Mouse (Mus musculus) brain, embryonic 14.5 days (tissue): ENCODE measurements at regions not wholly inside any gene's neighbourhood (a gene's known extent, or its start where the extent isn't known, plus 50 kb on each side); places are given as distances from the start of the nearest gene placed in this dataset.

Source experiments
- DNase-seq: peaks from one replicate; pipeline ENCODE4 v3.0.0-alpha.2; 2011; ENCODE audit warnings: low read depth
- CTCF ChIP-seq: fragments of 200-500 bp; IDR thresholded peaks from 2 replicates; pipeline ENCODE4 v1.5.1; 2012; ENCODE audit warnings: inconsistent platforms, mild to moderate bottlenecking, moderate library complexity, borderline replicate concordance; ENCODE audit not compliant: insufficient read depth, insufficient read length; ENCODE audit errors: extremely low read depth
- POLR2A ChIP-seq: fragments of 200-500 bp; IDR thresholded peaks from 2 replicates; pipeline ENCODE4 v1.6.1; 2012; ENCODE audit warnings: mild to moderate bottlenecking, inconsistent platforms, borderline replicate concordance; ENCODE audit not compliant: poor library complexity, insufficient read depth, insufficient read length, severe bottlenecking; ENCODE audit errors: extremely low read depth

DNA sequence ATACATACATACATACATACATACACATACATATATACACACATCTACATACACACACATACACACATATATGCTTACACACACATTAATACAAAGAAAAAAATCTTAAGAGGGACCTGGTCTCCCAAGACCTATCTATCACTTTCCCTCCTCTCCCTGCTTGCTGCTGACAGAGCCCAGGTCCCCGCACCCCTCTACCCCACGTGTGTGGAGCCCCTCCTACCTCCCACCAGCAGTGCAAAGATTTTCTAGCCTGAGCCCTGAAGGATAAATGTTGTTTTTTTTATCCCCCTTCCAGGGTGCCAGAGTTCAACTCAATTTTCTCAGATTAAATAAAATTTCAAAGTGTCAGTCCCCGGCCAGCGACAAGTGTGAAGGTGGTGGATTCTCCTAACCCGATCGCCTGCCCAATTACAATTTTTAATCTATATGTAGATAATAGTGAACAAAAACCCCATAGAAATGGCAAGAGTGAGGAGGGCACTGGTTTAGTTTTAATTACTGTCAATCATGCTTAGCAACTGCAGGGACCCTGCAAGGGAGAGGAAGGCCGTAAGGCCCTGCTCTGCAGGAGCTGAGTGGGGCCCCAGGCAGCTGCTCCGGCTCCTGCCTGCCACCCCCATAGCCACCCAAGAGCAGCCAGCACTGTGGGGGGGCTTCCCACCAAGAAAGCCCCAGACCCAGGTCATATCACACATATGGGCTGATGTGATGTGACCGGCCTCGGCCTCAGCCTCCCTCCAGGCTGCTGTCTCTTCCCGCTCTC lies 85.7 kb downstream of the Cryba4 start:
- peak; percentile 65 for DNase-seq
- no peak for TF ChIP-seq CTCF
- no peak for TF ChIP-seq POLR2A

DNA sequence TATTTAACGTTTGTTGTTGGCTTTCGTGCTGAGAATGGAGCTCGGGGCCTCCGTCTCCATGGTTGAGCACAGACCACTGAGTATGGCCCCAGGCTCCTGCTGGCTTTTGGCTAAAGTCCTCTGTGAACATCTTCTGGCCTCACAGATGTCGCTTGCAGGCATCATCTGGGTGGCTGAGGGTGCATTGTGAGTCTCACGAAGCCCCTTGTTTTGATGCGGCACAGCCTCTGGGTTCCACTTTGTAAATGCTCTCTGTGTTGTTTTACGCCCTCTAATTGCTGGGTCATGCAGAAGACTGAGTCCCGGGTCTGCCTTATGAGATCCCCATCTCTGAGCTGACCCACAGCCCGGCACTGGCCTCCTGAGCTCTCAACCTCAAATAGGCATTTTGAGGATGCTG lies 84.5 kb downstream of the Cryba4 start:
- no peak for DNase-seq
- TF ChIP-seq CTCF: no peak
- no peak for TF ChIP-seq POLR2A

- TF ChIP-seq POLR2A (no peak), CTCF (no peak)
- no peak for DNase-seq
Observed at GRCm38 (mm10) chr5:112171325-112171724, 81.0 kb downstream of the Cryba4 start.

- TF ChIP-seq CTCF (peak; percentile 77), POLR2A (no peak)
- peak; percentile 69 for DNase-seq
Observed at GRCm38 (mm10) chr5:112179213-112180057, 72.9 kb downstream of the Cryba4 start.

- TF ChIP-seq CTCF (peak; percentile 82), POLR2A (no peak)
- DNase-seq: peak; percentile 77
Observed at GRCm38 (mm10) chr5:112182775-112183174, 69.5 kb downstream of the Cryba4 start.

GRCm38 (mm10) chr5:112195667-112196066 lies 56.7 kb downstream of the Cryba4 start:
- no peak for TF ChIP-seq POLR2A
- no peak for TF ChIP-seq CTCF
- DNase-seq: no peak
